Comparison of ENCODE assay signal across 20 mouse cellular contexts in the genomic region with DNA sequence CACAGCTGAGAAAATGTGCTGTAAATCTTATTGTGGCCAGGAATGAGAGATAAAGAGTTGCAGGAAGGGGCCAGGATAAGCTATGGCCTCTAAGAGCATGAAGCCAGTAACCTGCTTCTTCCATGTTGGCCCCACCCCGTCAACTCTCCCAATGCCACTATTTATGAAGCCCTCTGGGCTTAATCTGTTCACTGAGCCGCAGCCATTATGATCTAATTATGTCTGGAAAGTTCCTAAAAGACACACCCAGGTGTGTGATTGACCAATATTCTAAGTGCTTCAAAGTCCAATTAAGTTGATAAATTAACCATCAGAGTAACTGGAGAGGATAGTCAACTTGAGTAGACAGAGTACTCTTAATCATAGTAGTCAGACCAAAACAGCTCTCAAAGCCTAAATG. TPM values are rescaled to one million over a fixed set of nuclear protein-coding genes. Genes with fewer than 3 reads are reported as not detected.
"Had no signal": no experiment of that assay in that cellular context is flagged by ENCODE, and none has a peak within 500 bp of the region (broad histone marks: within the 10 kb centered on the region; RNA-seq: fewer than 3 reads in every experiment).

No protein-coding gene starts in this region.

- H3K4me3 ChIP-seq: midbrain, embryonic 10.5 days; midbrain, embryonic 12.5 days; myocyte; neural tube, embryonic 13.5 days; neural tube, embryonic 15.5 days had no signal

- H3K4me2 ChIP-seq: lung, embryonic 14.5 days; midbrain, embryonic 12.5 days; neural tube, embryonic 13.5 days; neural tube, embryonic 15.5 days had no signal

- H3K27ac ChIP-seq: midbrain, embryonic 10.5 days; midbrain, embryonic 12.5 days; neural tube, embryonic 13.5 days; neural tube, embryonic 15.5 days had no signal

- H3K27me3 ChIP-seq: midbrain, embryonic 12.5 days; neural tube, embryonic 13.5 days; neural tube, embryonic 15.5 days had no signal

- H3K36me3 ChIP-seq: midbrain, embryonic 10.5 days; midbrain, embryonic 12.5 days; neural tube, embryonic 13.5 days; neural tube, embryonic 15.5 days had no signal

- DNase-seq: lung, embryonic 14.5 days; lung, postnatal 10 days; lung, postnatal 4 days; midbrain, embryonic 14.5 days; retina, postnatal 1 day; right cerebral cortex, adult 18-20 months; right cerebral cortex, postnatal 25 days; right cerebral cortex, postnatal 4 days; spleen, adult 18-20 months; thymus, adult 18-20 months; thymus, postnatal 14 days; thymus, postnatal 36 days had no signal

- H3K4me1 ChIP-seq: neural tube, embryonic 15.5 days had no signal

- ATAC-seq: midbrain, embryonic 16.5 days had no signal

- H3K9me3 ChIP-seq: midbrain, embryonic 10.5 days; midbrain, embryonic 12.5 days; neural tube, embryonic 13.5 days; neural tube, embryonic 15.5 days had no signal

- H3K9ac ChIP-seq: lung, embryonic 14.5 days; midbrain, embryonic 12.5 days; neural tube, embryonic 13.5 days; neural tube, embryonic 15.5 days had no signal

RNA-seq across cellular contexts. Expression of gene C1ql3, which starts 37.9 kb away (rescaled TPM):
- total RNA-seq: megakaryocyte, adult 5-6 weeks; megakaryocyte-erythroid progenitor cell, adult 5-6 weeks had no signal
- polyA plus RNA-seq: lung, embryonic 14.5 days had no signal
